Mouse (Mus musculus) CD4-positive, CD25-positive, alpha-beta regulatory T cell (primary cell): Measurements from ENCODE around the gene Fam241a. TPM values are rescaled to one million over a fixed set of nuclear protein-coding genes. Genes with fewer than 3 reads are reported as not detected.

Experiments used
- polyA plus RNA-seq: library from polyadenylated mRNA; unstranded; fragments of 100-300 nt; shearing (Covaris generic); gene quantifications from one replicate; pipeline ENCODE4 v1.2.1, GENCODE M21; 2017

The Fam241a gene
- polyA plus RNA-seq = 22.6 TPM

GRCm38 (mm10) chr3:127895792-127896541 is at the start of gene Fam241a:
Fam241a (minus strand) TSS chr3:127896324.

GRCm38 (mm10) chr3:127837154-127837865 is 58.8 kb downstream of the Fam241a start, which contains the start of gene Ap1ar:
Ap1ar (minus strand) TSS chr3:127837523.

Other genes with a start within 250 kb of the Fam241a start
- gene Alpk1, start 115.8 kb downstream of the Fam241a start, polyA plus RNA-seq = 1.3 TPM
- gene Tifa, start 106.5 kb downstream of the Fam241a start, polyA plus RNA-seq = 0.29 TPM
- 69.0 TPM for gene Ap1ar, start 58.8 kb downstream of the Fam241a start, polyA plus RNA-seq